Mouse (Mus musculus) c-Kit-positive CD71-positive TER-119-positive erythroid progenitor cells, embryonic 14.5 days (primary cell): ENCODE measurements around the gene Pxylp1.

Experiments
- DNase-seq: peaks from one replicate; pipeline ENCODE4 v3.0.0-alpha.2; 2013; ENCODE audit warnings: low spot score

Gene Pxylp1

GRCm38 (mm10) chr9:96823005-96823404, 69.5 kb downstream of the Pxylp1 start:
- DNase-seq = no peak

- DNase-seq = no peak
Observed at GRCm38 (mm10) chr9:96818822-96819481, 73.5 kb downstream of the Pxylp1 start.

GRCm38 (mm10) chr9:96818128-96818821, 74.2 kb downstream of the Pxylp1 start:
- DNase-seq = peak; percentile 58

- no peak for DNase-seq
Observed at GRCm38 (mm10) chr9:96811996-96812395, 80.5 kb downstream of the Pxylp1 start.

- DNase-seq = no peak
Observed at GRCm38 (mm10) chr9:96800131-96800825, 92.2 kb downstream of the Pxylp1 start.

GRCm38 (mm10) chr9:96797311-96797710, 95.2 kb downstream of the Pxylp1 start:
- no peak for DNase-seq

- no peak for DNase-seq
Observed at GRCm38 (mm10) chr9:96795399-96795928, 97.0 kb downstream of the Pxylp1 start.

GRCm38 (mm10) chr9:96794601-96795000, 97.9 kb downstream of the Pxylp1 start:
- no peak for DNase-seq

GRCm38 (mm10) chr9:96792543-96792942, 99.9 kb downstream of the Pxylp1 start:
- no peak for DNase-seq

- DNase-seq = no peak
Observed at GRCm38 (mm10) chr9:96790389-96791007, 102.0 kb downstream of the Pxylp1 start.

GRCm38 (mm10) chr9:96789906-96790305, 102.6 kb downstream of the Pxylp1 start:
- DNase-seq = no peak

GRCm38 (mm10) chr9:96787797-96788196, 104.7 kb downstream of the Pxylp1 start:
- DNase-seq = no peak

GRCm38 (mm10) chr9:96785871-96786342, 106.6 kb downstream of the Pxylp1 start:
- no peak for DNase-seq

- no peak for DNase-seq
Observed at GRCm38 (mm10) chr9:96785187-96785586, 107.3 kb downstream of the Pxylp1 start.

GRCm38 (mm10) chr9:96783667-96784066, 108.8 kb downstream of the Pxylp1 start:
- DNase-seq = no peak

- DNase-seq = no peak
Observed at GRCm38 (mm10) chr9:96783258-96783657, 109.2 kb downstream of the Pxylp1 start.

- no peak for DNase-seq
Observed at GRCm38 (mm10) chr9:96782062-96782461, 110.4 kb downstream of the Pxylp1 start.
